Mouse (Mus musculus) urinary bladder, postnatal 25 days (tissue): ENCODE measurements around the gene Lbx2.

Experiments
- DNase-seq: peaks from one replicate; pipeline ENCODE4 v3.0.0; 2022; ENCODE audit warnings: low spot score

Lbx2 gene

DNA sequence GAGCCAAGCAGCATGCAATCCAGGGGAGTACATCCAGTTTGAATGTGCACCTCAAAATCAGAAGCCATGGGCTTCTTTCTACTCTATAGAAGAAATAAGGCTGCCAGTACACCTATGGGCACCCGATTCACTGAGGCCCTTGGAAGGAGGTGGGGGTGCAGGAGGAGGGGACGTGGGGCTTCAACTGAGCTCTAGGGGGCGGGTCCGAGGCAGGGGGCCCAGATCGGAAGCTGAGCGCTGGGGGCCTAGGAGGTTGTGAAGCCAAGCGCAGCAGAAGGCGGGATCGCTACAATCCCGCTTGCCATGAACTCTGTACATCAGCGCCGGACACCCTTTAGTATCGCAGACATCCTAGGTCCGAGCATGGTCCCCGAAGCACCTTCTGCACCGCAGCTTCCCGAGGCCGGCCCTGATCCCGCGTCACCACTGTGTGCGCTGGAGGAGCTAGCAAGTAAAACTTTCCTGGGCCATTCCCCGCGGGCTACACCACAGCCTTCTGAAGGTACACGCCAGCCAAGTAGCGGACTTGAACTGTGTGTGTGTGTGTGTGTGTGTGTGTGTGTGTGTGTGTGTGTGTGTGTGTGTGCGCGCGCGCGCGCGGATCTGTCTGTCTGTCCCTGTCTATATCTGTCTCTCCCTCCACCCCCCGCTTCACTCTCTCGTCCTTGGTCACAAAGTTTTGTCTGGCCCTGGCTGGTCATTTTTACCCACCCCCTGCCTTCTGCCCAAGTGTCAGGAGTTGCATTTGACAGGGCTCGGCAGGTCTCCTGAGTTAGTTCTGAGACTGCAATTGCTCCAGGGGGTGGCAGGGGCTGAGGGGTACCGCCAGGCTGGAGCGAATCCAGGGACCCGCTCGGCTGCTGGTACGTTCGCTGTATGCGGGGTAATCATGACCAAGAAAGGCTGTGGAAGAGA is at the start of gene Lbx2:
Gene Lbx2 (plus strand): TSS at position 247 of the 915 bp plus-strand sequence.
- no peak for DNase-seq

DNA sequence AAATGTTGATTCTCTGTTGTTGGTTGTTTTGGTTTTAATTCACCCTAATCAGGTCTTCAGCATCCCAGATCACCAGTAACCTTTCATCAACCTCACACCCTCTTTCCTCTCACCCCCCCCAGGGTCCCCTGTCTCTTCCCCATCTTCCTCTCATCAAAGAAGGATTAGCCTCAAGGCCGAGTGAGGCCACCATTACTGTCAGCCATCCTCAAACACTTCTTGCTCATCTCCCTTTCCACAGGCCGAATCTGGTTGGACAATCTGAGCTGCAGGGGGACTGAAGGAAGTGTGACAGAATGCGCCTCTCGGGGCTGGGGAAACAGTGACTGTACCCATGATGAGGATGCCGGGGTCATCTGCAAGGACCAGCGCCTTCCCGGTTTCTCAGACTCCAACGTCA is 49.0 kb upstream of the Lbx2 start:
- DNase-seq, result no peak

DNA sequence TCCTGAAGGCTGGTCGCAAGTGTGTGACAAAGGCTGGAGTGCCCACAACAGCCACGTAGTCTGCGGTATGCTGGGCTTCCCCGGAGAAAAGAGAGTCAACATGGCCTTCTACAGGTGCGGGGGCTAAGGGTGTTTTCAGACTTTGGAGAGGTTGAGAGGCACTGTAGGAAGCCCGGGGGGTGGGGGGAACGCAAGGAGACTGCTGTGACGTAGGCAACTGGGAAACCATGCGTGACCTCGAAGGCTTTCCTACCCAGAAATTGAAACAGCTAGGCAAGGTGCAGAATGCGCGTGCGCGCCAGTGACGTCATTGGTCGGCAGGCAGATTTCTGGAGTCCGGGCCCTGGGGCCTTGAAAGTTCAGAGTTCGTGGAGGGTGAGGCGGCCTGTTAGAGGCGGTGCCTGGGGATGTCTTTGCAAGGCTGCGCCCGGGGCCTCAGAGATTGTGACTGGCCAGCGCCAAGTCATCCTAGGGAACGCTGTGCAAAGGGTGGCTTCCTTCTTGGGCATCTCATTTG is 47.6 kb upstream of the Lbx2 start:
- DNase-seq, result peak; percentile 92

DNA sequence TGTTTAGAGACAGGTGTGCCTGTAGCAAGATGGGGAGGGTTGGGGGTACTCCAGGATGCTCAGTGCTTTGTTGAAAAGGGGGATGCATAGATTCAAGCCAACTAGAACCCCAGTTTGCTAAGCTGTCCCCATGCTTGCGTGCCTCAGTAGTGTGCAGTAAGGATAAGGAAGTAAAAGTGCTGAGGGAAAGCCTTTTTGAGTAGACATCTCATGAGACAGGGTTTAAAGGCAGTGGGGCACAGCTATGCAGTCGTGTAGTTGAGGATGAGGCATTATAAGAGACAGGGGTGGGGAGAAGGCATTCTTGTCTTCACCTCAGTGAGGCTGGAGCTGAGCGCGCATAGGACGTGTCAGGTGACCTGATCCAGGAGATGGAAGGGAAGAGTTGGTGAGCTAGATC is 45.6 kb upstream of the Lbx2 start:
- no peak for DNase-seq

DNA sequence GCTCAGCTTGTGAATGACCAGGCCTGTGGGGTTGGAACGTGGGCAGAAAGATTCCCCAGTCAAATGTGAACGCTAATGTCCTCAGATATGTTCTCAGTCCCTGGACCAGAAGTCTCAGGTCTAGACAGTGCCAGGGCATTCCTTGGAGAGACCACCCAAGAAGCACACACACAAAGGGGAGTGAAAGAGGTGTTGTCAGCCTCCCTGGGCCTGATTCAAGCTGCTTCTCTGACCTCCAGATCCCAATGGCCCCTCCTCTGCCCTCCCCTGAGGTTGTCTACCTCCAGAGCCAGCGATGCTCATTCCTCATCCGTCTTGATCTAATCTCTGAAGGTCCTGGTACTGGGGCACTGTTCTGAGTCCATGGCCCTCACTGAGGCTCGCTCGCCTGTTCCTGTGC is 42.6 kb upstream of the Lbx2 start:
- no peak for DNase-seq

DNA sequence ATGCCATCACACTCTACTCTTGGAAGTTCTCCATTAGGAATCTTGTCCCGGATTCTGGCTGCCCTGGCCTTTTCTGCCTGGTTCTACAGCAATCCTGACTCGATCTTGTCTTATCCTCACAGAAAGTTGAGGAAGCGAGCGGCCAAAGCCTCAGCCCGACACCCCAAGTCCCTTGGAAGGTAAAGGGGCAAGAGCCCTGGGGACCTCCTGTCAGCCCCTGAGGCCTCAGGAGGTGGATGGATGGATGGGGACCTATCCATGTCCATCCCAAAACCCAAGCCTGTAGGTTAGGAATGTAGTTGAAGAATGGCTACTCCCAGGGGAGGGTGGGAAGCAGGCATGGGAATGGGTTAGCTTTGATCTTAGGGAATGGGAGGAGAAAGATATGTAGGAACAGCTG is 42.2 kb upstream of the Lbx2 start:
- no peak for DNase-seq

DNA sequence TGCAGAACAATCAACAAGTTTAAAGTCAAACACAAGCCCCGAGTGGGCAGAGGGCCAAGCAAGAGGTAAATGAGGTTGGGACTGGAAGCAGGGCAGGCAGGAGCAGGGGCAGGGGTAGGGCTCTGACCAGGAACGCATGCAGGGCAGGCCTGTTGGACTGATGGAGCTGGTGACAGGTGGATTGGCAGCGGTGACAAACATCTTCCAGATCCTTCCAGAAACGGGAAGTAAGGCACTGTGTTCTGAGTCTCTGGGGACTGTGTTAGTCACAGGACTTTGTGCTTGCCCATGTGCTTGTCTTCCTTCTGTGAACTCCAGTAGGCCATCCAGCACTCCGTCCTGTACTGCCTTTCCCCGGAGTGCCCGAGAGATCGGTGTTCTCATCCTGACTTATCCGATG is 41.4 kb upstream of the Lbx2 start:
- no peak for DNase-seq

DNA sequence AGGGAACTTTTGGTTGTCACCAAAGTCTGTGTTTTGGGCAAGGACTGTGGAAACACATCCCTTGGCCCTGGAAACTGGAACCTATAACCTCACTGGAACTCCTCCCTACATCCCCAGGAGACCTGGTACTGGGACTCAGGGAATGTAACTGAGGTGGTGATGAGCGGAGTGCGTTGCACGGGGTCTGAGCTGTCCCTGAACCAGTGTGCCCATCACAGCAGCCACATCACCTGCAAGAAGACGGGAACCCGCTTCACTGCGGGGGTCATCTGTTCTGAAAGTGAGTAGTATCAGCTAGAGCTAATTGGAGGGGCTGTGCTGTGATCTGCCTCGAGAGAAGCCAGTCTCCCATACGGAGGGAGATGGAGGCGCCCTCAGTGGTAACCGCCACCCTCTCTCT is 36.8 kb upstream of the Lbx2 start:
- DNase-seq, result no peak

DNA sequence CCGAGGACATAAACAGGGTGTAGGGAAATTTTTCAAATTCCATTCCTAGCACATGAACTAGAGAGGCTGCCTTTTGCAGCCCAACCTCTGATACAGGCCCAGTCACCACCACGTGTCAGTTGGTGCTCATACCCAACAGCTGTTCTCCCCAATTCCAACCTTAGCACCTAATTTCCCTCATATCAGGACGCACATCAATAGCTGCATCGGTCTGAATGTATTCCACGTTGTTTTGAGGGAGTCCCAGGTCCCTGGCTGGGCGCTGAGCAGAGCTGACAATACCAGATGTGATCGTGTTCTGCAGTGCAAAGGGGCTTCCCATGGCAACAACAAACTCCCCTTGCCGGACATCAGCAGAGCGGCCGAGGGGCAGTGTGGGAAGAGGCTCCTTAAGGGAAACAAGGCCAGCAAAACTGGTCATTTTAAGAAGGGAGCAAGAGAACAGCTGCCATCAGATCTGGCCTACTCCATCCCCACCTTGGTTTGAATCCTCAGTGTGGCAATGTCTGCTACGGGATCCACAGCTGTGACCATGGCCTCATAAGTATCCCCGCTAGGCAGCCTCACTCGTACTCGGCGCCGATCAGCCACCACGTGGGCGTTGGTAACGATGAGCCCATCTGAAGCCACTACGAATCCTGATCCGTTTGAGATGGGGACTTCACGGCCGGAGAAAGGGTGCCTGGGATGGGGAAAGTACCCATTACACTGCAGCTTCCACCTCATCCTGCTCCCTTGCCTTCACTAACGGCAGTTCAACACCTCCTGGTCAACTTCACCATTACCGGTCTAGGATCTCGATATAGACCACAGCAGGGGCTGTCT is 32.8 kb upstream of the Lbx2 start:
- peak; percentile 27 for DNase-seq

DNA sequence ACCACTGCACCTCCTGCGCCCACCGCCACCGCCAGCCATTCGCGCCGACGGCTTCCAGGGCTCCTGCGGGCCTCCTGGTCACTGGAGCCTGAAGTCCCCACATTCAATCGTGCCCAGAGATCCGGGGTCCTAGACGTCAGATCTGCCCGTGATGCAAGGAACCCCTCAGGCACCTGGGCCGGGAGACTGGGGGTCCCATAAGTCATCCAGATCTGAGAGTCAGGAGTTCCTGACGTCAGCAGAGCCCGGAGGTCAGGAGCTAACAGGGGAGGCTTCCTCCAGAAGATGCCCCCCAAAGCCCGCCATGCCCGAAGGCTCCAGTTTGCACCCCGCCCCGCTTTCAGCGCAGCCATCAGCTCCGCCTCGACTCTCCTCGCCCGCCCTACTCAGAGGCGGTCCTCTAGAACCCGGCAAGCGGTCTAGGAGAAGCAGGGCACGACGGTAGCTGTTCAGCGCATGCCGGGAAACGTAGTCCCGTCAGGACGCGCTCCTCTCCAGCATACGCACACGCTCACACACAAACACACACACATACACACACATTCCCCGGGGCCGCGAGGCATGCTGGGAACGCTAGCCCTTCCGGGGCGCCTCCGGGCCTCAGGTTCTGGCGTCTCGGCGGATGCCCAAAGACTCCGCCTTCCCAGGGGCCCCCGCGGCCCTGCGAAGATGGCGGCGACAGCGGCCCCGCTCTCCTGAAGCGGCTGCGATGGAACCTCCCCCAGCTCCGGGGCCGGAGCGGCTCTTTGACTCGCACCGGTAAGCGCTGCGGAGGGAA is 31.9 kb upstream of the Lbx2 start, which contains the start of gene Aup1:
Gene Aup1 (plus strand): TSS at position 448 of the 778 bp plus-strand sequence.
- DNase-seq, result peak; percentile 93

DNA sequence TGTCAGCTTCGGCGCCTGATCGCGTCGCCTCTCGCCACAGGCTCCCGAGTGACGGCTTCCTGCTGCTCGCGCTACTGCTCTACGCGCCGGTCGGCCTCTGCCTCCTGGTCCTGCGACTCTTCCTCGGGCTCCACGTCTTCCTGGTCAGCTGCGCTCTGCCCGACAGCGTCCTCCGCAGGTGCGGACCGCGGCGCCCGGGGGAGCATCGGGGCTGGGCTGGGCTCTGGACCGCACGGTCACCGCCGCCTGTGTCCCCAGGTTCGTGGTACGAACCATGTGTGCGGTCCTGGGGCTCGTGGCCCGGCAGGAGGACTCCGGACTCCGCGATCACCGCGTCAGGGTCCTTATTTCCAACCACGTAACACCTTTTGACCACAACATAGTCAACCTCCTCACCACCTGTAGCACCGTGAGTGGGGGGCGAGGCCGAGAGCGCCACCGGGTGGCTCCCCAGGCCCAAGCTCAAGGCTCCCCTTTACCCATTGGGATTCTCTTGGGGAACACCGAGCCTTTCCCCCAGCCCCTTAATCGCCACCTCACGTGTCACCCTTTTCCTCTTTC is 31.2 kb upstream of the Lbx2 start, which contains the start of gene Htra2:
Gene Htra2 (minus strand): TSS at position 403 of the 561 bp plus-strand sequence.
- DNase-seq, result no peak

DNA sequence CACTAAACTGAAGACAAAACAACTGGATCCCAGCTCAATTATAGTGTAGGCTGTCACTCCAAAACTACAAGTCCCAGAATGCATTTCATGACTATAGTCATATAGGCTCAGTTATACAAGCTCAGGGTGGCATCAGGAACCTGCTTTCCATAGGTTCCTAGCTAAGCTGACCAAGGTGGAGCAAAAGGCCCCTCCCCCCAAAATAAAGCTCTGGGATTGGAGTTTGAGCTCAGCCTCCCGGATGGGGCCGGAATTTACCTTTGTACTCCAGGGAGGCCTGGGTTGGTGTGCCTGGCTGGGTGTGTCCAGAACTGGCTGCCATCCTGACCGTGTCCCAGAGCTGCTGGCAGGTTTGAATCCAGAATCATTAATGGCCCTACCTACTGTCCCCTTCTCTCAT is 28.4 kb upstream of the Lbx2 start, which contains the start of gene Dqx1:
Gene Dqx1 (plus strand): TSS at position 55 of the 400 bp plus-strand sequence.
- DNase-seq, result no peak

DNA sequence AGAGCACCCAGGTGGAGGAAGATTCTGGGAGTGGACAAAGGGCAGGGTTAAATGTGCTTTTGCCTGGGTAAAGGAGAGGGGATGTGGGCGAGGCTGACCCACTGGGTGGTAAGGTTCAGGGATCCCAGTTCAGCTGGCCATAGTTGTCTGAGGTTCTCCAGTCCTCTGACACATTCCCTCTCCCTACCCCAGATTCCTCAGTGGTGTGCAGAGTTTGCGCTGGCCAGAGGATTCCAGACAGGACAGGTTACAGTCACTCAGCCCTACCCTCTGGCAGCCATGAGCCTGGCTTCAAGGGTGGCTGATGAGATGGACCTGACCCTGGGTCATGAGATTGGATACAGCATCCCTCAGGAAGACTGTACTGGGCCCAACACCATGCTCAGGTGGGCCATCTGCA is 27.4 kb upstream of the Lbx2 start:
- DNase-seq, result no peak

DNA sequence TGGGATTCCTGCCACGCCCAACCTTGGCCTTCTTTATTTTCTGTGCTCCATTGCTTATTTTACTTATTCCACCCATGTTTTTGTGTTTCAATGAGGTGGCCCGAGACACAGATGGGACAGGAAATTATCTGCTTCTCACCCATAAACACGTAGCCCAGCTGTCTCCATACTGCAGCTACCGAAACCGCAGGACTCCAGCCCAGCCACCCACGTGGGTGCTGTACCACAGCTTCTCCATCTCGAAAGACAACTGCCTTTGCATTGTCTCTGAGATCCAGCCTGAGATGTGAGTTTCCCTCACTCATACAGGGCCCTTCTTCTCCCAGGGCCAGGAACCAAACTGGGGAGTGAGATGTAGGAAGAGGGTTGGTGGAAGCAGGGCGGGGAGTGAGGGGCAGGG is 20.2 kb upstream of the Lbx2 start:
- DNase-seq, result no peak

DNA sequence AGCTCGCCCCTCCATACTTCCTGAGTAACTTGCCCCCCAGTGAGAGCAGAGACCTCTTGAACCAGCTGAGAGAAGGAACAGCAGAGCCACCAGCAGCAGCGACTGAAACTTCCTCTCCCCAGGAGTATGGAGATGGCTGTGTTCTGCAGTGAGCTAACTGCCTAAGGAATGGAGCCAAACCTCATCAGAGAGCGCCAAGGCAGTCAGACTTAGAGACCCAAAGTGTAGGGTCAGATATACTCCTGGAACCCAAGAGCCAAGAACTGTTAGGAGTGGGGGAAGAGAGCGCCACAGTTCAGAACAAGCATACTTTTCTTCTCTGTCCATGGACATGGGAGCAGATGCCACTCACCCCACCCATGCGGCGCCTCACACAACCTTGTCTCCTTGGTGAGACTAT is 19.7 kb upstream of the Lbx2 start:
- no peak for DNase-seq

DNA sequence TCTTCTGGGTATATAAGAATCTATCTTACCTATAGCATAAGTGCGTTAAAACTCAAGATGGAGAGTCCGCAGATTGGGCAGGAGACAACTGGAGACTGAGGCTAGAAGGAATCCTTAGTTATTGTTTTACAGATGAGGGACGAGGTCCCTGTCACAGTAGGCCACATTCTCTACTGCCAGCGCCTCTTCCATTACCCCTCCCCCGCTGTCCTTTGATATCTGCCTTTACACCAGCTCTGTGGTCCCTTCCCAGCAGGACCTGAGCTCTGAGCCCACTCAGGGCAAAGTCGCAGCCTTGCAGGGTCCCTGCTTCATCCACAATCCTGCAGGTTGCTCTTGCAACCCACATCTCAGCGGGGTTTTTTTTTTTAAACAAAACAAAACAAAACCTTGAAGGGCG is 17.9 kb upstream of the Lbx2 start:
- DNase-seq, result no peak

DNA sequence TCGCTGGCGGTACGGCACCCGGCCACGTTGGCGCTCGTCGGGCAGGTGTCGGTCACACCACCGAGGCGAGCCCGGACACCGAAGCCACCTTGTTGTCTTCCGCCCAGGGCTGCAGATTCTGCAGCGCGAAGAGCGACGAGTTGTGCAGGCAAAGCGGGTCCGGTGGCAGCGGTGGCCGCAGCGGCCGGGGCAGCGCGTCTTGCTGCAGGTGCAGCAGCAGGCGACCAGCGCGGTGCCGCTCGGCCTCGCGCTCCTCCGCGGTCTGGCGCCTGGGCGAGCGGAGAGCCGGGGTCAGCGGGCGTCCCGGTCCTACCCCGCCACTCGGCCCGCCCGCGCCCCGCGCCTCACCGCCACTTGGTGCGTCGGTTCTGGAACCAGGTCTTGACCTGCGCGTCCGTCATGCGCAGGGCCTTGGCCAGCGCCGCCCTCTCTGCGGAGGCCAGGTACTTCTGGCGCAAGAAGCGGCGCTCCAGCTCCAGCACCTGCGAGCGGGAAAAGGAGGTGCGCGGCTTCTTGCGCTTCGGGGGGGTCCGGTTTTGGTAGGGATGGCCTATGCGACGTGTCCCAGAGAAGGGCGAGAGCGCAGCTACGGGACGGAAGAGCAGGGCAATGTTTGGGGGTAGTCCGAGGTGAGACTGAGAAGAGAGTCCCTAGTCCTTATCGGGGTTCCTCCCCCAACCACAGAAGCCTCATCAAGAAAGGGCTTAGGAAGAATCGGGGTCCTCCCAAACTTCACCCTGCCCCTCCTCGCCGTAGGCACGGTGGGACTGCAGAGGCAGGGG is 17.3 kb upstream of the Lbx2 start:
- no peak for DNase-seq

DNA sequence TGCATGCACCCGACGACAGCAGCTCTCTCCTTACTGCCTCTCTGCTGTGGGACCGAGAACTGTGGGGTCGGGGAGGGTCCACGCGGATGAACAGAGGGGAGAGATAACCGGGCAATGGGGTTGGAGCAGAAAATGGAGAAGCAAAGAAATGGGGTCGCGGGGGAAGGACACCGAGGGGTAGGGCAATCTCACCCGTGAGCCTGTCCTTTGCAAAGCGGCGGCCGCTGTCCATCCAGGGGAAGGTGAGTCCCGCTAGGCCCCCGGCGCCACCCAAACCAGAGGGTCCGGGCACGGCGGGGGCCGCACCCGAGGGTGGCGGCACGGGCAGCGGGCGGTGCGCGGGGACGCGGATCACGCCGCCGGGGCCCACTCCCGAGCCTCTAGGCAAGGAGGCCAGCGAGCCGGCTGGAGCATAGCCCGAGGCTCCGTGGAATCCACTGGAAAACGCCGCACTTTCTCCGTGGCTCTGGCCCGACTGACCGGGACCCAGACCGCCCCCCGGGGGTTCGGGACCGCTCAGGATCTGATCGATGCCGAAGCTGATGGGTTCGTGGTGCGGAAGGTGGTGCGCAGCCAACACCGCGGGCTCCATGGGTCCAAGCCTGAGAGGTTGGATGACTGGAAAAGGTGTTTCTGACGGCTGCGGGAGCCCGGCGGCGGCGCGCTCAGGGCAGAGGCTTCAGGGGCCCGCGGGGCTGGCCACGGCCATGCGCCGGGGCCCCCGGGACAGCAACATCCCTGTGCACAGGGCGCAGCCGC is 16.5 kb upstream of the Lbx2 start:
- no peak for DNase-seq

DNA sequence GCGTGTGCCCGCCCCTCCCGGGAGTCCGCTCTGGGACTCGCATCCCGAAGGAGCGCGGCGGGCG is 16.1 kb upstream of the Lbx2 start, which contains the start of gene Tlx2:
Gene Tlx2 (minus strand): TSS at position 47 of the 64 bp plus-strand sequence.
- DNase-seq, result no peak
